Mouse (Mus musculus): Measurements from ENCODE around the gene Tead3. TPM values are rescaled to one million over a fixed set of nuclear protein-coding genes. Genes with fewer than 3 reads are reported as not detected.

Tead3 gene
- total RNA-seq, 2 experiments from 2014 or later = 9.3 to 11.5 TPM

- intact Hi-C loops (cut with DNase I; ENCODE audit: low total_unique reads) = no loop called here
- DNase-seq = no peak
Observed at GRCm38 (mm10) chr17:28313880-28314225, 36.8 kb downstream of the Tead3 start.

GRCm38 (mm10) chr17:28313212-28313879 is 37.3 kb downstream of the Tead3 start, which contains the start of gene Fance:
Gene Fance (plus strand): TSS chr17:28313519.
- intact Hi-C loops (cut with DNase I; ENCODE audit: low total_unique reads) = no loop called here

DNA sequence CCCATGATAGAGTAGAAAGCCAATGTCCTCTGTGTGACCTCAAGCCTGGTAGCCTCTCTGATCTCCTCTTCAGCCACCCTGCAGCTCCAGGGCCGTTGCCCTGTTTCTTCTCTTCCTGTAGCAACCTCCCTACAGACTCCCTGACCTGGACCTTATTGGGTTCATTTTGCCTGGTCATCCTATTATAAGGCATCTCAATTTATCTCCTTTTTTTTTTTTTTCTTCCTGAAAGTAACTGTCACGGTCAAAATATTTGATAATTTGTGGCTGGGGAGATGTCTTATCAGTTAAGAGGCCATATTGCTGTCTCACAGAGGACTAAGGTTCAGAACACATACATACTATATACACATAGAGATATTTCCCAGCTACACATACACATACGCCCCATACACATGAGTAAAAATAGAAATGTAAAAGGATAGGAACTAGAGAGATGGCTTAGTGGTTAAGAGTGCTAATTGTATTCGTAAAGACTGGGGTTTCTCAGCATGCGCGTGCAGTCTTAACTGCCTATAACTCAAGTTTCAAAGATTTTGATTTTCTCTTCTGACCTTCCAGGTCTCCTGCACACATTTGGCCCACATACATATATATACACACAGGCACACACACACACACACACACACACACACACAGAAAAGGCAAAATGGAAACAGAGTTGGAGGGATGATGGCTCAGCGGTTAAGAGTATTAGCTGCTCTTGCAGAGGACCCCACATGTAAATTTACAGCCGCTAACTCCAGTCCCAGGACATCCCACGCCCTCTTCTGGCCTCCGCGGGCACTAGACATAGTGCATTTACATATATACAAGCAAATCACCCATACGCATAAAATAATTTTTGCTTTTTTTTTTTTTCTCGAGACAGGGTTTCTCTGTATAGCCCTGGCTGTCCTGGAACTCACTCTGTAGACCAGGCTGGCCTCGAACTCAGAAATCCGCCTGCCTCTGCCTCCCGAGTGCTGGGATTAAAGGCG is 38.1 kb downstream of the Tead3 start:
- no peak for DNase-seq
- intact Hi-C loops (cut with DNase I; ENCODE audit: low total_unique reads) = no loop called here

More at GRCm38 (mm10) chr17:28313212-28313879, 37.3 kb downstream of the Tead3 start, which contains the start of gene Fance:
- DNase-seq = peak; percentile 97

DNA sequence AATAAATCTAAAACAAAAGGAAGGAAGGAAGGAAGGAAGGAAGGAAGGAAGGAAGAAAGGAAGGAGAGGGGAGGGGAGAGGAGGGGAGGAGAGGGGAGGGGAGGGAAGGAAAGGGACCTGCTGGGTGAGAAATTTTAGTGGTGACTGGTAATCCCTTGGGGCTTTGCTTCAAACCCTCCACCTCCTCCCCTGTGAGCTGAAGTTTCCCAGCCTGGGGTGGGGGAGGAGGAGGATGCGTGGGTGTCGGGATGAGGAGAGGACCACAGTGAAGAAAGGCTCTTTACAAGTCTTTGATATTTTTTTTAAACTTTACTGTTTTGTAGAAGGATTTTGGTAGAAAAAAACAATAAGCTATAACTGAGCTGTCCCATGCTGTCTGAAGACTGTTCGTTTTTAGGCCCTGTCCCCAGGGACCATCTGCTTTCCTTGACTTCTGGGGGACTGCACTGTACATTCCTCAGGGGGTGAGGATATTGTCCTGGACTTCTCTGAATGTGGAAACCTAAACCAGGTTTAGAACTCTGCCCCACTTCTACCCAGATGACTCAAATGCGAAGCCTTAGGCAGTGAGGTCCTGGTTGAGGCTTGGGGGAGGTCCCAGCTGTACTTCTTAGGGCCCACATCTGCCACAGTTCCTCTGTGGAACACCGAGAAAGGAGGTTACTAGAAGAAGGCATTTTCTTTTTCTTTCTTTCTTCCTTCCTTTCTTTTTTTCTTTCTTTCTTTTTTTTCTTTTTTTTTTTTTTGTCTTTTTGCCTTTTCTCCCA is 39.1 kb downstream of the Tead3 start:
- no peak for DNase-seq
- intact Hi-C loops (cut with DNase I; ENCODE audit: low total_unique reads) = loop anchor here (2.0 kb wide), 1 partner anchor 83 kb away; no protein-coding TSS in a partner anchor

DNA sequence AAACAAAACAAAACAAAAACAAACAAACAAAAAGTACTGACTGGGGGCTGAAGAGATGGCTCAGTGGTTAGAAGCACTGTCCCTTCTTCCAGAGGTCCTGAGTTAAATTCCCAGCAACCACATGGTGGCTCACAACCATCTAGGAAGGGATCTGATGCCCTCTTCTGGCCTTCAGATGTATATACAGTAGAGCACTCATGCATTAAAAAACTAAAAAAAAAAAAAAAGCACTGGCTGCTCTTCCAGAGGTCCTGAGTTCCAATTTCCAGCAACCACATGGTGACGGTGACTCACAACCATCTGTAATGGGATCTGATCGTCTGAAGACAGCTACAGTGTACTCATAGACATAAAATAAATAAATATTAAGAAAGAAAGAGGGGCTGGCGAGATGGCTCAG is 39.8 kb downstream of the Tead3 start:
- intact Hi-C loops (cut with DNase I; ENCODE audit: low total_unique reads) = loop anchor here (2.0 kb wide), 1 partner anchor 82 kb away; no protein-coding TSS in a partner anchor

DNA sequence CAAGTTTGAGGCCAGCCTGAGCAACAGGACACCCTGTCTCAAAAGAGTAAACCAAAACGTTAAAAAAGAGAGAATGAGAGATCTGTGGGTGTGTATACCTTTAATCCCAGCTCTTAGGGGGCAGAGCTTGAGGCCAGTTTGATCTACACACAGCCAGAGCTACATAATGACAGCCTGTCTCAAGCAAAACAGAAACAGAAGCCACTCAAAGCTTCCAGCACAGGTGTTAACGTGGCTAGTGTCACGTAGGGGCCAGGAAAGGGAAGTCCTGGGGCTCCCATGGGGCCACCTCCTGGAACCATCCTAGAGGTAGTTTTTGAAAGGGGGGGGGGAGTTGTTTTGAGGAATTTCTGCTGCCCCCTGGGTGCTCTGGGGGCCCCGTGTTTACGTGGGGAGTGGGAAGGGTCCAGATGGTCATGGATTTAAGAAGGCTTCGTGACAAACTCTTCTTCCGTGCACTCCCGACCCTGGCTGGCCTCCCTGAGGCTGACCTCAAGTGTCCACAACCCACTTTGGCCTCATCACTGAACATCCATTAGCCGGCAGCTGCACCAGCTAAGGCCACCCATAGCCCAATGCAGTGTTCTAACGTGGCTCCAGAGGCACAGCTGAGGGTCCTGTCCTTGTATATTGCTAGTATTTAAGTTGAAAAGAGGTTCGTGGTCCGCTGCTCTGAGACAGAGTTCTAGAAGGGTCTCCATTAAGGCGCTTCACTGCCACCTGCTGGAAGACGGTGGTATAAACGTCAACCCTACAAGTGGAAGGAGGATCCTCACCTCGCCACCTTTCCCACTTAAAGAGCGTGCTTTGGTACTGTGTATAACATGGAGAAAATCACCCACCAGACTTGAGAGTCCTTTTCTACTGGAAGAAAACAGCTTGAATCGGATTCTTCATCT is 42.1 kb downstream of the Tead3 start:
- DNase-seq = peak; percentile 85
- intact Hi-C loops (cut with DNase I; ENCODE audit: low total_unique reads) = no loop called here

More for the DNA sequence above, 39.8 kb downstream of the Tead3 start:
- no peak for DNase-seq

GRCm38 (mm10) chr17:28305172-28305571 is 45.4 kb downstream of the Tead3 start:
- intact Hi-C loops (cut with DNase I; ENCODE audit: low total_unique reads) = no loop called here

GRCm38 (mm10) chr17:28300850-28301249 is 49.8 kb downstream of the Tead3 start:
- no peak for DNase-seq
- intact Hi-C loops (cut with DNase I; ENCODE audit: low total_unique reads) = loop anchor here (5.0 kb wide), 1 partner anchor 34 kb away; no protein-coding TSS in a partner anchor

More at GRCm38 (mm10) chr17:28305172-28305571, 45.4 kb downstream of the Tead3 start:
- no peak for DNase-seq

- no peak for DNase-seq
- intact Hi-C loops (cut with DNase I; ENCODE audit: low total_unique reads) = loop anchor here (5.0 kb wide), 1 partner anchor 33 kb away; no protein-coding TSS in a partner anchor
Observed at GRCm38 (mm10) chr17:28300323-28300722, 50.3 kb downstream of the Tead3 start.

GRCm38 (mm10) chr17:28299669-28300320 is 50.8 kb downstream of the Tead3 start:
- DNase-seq = no peak
- intact Hi-C loops (cut with DNase I; ENCODE audit: low total_unique reads) = loop anchor here (5.0 kb wide), 1 partner anchor 32 kb away; no protein-coding TSS in a partner anchor

DNA sequence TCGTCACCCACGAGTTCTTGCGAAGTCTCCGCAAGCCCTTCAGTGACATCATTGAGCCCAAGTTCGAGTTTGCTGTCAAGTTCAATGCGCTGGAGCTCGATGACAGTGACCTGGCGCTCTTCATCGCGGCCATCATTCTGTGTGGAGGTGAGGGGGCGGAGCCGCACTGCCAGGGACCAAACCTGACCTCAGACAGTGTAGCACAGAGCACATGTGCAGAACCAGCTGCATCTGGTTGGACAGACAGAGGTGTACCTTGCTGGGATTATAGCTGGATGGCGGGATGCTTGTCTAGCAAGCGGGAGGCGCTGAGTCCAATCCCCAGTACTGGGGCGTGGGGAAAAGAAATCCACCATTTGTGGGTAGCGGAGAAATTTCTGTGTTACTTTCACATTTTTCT is 51.7 kb downstream of the Tead3 start:
- intact Hi-C loops (cut with DNase I; ENCODE audit: low total_unique reads) = no loop called here
- DNase-seq = no peak

- no peak for DNase-seq
- intact Hi-C loops (cut with DNase I; ENCODE audit: low total_unique reads) = no loop called here
Observed at GRCm38 (mm10) chr17:28294449-28295333, 55.9 kb downstream of the Tead3 start.

- intact Hi-C loops (cut with DNase I; ENCODE audit: low total_unique reads) = no loop called here
- DNase-seq = peak; percentile 53
Observed at GRCm38 (mm10) chr17:28293716-28294115, 56.9 kb downstream of the Tead3 start.

GRCm38 (mm10) chr17:28291346-28291745 is 59.3 kb downstream of the Tead3 start:
- DNase-seq = no peak
- intact Hi-C loops (cut with DNase I; ENCODE audit: low total_unique reads) = no loop called here

GRCm38 (mm10) chr17:28290671-28291070 is 59.9 kb downstream of the Tead3 start:
- no peak for DNase-seq
- intact Hi-C loops (cut with DNase I; ENCODE audit: low total_unique reads) = no loop called here

DNA sequence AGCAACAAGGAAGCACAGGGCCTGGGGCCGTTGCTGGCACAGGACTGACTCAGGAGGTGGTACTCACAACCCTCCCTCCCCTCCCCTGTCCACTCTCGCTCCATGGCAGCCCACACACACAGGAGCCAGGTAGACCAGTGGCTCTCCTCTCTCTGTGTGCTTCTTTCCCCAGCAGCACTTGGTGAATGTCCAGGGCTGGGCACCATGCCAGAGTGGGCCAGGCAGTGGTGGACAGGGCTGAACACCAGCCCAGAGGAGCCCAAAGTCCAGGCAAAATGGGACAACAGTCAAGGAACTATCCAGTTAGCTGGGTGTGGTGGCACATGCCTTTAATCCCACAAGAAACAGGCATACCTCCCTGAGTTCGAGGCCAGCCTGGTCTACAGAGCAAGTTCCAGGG is 60.4 kb downstream of the Tead3 start:
- peak; percentile 60 for DNase-seq
- intact Hi-C loops (cut with DNase I; ENCODE audit: low total_unique reads) = no loop called here

- intact Hi-C loops (cut with DNase I; ENCODE audit: low total_unique reads) = no loop called here
- DNase-seq = no peak
Observed at GRCm38 (mm10) chr17:28287980-28288379, 62.6 kb downstream of the Tead3 start.
